Mouse (Mus musculus) granulocyte monocyte progenitor cell, adult 5-6 weeks (primary cell): ENCODE measurements around the gene Tha1. TPM values are rescaled to one million over a fixed set of nuclear protein-coding genes. Genes with fewer than 3 reads are reported as not detected.

ENCODE experiments used
- ATAC-seq: replicated peaks from 2 replicates; pipeline ENCODE4 v1.8.0; 2016; ENCODE audit warnings: mild to moderate bottlenecking, moderate TSS enrichment, inconsistent platforms; ENCODE audit not compliant: poor library complexity, severe bottlenecking
- total RNA-seq, 2 experiments: library from RNA; stranded (forward) in 1 of 2; stranded (reverse) in 1 of 2; fragments of 200-712, 200-1000 nt in 1 of 2; fragments of >200 nt in 1 of 2; fragmentation: Nextera tagmentation in 1 of 2; gene quantifications; 2 replicates each; pipeline ENCODE4 v1.2.3; 2014 to 2017

Gene Tha1
- total RNA-seq (2014; fragmentation: Nextera tagmentation) (1.2 and 6.5 TPM in 2 replicates), total RNA-seq (2017) (0.10 and 2.9 TPM in 2 replicates)

DNA sequence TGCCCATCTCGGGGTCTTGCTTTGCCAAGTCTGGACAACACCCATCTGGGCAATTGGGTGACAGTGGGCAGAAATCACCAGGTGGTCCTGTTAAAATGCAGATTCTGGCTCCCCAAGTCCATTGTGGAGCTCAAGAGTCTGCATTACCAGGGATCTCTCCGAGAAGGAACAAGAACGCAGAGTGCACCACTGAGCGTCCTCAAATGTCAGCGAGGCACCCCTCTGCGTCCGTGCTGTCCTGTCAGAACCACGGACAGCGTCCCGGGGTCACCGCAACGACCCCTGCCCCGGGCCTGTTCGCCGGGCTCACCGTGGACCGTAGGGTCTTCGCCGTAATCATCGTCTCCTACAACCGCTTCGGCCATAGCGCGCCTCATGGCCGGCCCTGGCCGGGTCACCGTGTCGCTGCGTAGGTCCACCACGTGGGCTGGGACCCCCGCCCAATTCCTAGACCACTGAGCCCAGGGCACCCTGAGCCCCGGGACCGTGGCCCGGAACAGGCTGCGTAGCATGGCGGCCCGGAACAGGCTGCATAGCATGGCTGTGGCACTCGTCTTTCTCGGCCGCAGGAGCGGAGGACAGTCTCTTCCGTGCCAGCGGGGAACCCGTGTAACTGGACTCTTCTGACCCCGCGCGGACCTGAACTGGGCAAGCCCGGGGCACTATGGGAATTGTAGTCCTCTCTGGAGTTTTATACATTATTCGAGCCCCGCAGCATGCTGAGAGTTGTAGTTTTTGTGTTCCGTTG lies at the start of gene Tha1:
TSS of gene Tha1 (minus strand) at position 621 of the 748 bp plus-strand sequence.
- peak; percentile 62 for ATAC-seq

DNA sequence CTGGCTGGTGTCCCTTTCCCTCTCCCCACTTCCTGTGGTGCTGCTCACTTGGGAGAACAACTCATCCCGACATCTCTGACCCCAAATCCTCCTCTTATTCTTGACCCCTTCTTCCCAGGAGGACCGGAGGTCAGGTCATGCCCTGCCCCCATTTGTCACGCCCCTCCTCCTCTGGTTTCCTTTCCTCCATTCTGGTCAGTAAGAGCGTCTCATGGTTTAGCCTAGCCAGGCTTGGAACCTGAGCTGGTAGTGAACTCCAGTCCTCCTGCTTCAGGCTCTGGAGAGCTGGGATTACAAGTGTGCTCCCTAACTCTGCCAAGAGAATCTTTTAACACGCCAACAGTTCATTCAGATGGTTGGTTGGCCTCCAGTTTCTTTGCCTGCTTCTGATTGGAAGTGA lies 45.9 kb upstream of the Tha1 start:
- no peak for ATAC-seq

GRCm38 (mm10) chr11:117918541-117918940 lies 45.3 kb upstream of the Tha1 start:
- no peak for ATAC-seq

DNA sequence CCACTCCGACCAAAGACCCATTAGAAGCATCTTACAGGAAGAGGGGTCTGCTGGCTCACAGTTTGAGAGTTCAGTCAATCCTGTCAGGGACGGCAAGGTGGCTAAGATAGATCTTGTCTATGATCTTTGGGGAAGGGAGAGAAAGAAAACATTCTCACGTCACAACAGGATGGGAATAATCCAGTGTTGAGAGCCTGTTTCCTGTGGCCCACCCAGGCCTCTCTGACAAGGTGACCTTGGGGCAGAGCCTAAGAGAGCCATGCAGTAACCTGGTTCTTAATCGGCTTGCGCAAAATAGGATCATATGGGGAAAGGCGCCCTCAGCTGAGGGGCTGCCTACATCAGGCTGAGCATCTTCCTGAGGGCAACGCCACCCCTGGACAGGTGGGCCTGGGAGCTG lies 42.6 kb upstream of the Tha1 start:
- ATAC-seq = no peak

GRCm38 (mm10) chr11:117915341-117915740 lies 42.1 kb upstream of the Tha1 start:
- no peak for ATAC-seq

- no peak for ATAC-seq
Measured at GRCm38 (mm10) chr11:117914531-117914930, 41.2 kb upstream of the Tha1 start.

DNA sequence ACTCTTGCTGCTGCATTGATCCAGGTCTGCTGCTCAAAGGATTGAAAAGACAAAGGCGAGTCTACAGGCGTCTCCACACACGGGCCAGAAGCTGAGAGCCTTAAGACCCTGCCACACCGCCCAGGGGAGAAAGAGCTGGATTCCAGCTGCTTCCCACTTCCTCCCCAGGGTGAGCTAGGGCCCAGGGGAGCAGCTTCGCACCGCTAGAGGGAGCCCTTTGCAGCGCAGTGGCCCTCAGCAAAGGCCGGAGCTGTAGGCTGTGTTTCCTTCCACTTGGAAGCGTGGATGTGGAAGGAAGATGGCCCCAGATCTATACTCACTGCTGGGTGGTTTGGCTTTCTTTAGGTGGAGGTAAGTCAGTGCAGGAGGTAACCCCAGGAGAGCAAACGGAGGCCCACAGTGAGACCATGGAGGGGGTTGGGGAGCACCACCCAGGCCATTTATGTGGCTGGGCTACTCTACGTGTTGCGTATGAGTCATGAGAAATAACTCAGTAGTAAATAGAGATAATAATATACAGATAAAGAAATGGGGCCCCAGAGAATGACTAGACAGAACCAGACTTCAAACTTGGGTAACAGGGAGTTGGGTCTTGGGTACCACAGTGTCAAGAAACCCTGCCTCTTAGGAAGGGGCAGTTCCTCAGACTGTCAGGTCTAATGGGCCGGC lies 39.5 kb upstream of the Tha1 start:
- peak; percentile 85 for ATAC-seq

- ATAC-seq = peak; percentile 55; the same call in 1 of the 2 replicates
Measured at GRCm38 (mm10) chr11:117909337-117909736, 36.1 kb upstream of the Tha1 start.

DNA sequence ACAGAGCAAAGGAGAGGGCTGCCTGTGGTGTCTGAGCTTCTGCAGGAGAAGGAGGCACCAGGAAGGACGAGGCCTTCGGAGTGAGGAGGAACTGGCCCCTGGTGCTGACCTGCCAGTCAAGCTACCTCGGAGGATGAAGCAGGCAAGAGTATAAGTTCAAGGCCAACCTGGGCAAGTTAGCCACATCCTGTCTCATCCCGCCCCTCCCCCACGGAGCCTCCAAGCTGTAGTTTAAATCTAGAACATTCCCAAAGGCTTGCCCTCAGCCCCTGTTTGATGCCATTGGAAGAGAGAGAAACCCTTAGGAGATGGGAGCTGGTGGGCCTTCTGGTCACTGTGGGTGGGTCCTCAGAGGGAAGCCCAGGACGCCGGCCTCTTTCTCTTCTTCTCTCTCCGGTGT lies 31.2 kb upstream of the Tha1 start:
- ATAC-seq = no peak

- no peak for ATAC-seq
Measured at GRCm38 (mm10) chr11:117902282-117902681, 29.0 kb upstream of the Tha1 start.

GRCm38 (mm10) chr11:117896533-117896932 lies 23.3 kb upstream of the Tha1 start:
- ATAC-seq = no peak

DNA sequence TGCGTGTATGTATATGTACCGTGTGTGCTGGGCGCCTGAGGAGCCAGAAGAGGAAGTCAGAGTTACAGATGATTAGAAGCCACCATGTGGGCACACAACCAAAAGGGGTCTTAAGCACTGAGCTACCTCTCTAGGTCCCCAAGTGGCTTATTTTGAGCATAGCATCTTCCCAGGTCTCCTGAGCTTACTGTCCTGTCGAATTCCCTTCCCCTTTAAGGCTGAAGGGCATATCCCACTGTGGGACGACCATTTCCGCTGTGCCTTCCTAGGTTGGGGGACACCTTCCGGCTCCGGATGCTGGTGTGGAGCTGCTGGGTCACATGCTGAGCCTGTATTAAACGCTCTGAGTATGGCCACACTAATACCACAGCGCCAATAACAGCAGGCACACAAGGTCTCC lies 21.4 kb upstream of the Tha1 start:
- peak; percentile 45 for ATAC-seq

DNA sequence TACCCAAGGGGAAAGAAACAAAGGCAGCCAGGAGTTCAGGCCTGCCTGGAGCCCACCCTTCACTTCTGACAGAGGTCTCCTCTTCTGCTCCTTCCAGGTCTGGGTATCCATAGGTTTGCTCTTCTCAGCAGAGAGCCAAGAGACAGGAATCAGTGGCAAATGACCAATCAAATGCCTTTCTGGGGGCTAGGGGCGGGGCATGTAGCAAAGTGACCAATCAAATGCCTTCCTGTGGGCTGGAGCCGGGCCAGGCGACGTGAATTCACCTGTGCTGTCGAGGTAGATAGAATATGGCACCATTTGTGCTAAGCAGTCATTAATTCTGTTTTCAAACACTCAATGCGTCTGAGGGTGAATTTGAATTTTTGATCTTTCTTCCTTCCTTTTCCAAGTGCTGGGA lies 18.9 kb upstream of the Tha1 start:
- no peak for ATAC-seq

GRCm38 (mm10) chr11:117891581-117892175 lies 18.4 kb upstream of the Tha1 start:
- ATAC-seq = 0 out of 2 replicates have a peak, but pooled peaks have one; percentile 16

DNA sequence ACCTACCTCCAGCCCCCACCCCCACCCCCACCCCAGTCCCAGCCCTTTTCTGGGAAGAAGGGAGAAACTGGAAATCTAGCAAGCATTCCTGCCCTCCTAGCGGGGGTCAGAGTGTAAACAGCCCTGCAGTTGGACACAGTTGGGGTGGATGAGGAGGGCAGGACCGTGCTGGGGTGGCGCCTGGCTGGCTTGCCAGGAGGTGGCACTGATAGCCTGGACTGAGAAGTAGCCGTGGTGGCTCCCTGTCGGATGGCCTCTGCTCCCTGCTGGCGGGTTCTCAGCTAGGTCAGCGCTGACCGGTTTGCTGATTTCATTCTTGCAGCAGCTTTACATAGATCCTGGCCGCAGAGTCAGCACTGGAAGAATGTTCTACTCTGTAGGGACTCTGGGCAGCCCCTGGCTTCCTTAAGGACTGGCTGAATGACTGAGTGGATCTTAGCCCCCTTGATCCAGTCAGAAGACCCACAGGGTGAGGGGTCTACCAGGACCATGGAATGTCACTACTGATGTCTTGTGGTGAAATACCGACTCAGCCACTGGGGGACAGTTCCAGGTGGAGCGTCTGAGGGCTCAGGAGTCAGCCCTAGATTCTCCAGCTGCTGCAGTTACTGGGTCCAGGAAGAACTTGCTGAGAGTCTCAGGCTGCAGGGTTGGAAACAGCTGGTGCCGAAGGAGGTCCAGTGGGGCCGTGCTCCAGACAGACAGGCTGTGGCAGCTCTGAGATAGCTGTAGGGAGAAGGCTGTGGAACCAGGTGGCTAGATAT lies 17.4 kb upstream of the Tha1 start:
- ATAC-seq = no peak

DNA sequence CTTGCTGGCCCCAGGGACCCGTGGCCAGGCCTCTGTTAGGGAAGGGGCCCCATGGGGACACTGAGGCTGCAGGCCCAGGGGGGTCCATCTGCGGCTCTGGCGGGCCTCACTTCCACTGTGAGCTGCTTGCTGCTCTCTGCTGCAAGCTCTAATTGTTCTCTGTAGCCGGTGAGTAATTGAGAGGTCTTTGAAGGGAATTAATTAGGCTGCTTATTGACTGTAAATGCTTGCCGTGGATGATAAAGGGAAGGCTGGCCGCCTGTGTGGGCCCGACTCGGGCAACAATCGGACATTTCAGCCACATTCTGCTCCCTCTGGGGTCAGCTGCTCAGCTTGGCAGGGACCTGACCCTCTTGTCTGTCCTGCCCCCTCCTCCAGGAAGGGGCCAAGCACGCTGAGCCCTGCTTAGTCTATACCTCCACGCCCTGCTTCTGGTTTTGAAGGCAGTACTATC lies 16.6 kb upstream of the Tha1 start:
- ATAC-seq = no peak

DNA sequence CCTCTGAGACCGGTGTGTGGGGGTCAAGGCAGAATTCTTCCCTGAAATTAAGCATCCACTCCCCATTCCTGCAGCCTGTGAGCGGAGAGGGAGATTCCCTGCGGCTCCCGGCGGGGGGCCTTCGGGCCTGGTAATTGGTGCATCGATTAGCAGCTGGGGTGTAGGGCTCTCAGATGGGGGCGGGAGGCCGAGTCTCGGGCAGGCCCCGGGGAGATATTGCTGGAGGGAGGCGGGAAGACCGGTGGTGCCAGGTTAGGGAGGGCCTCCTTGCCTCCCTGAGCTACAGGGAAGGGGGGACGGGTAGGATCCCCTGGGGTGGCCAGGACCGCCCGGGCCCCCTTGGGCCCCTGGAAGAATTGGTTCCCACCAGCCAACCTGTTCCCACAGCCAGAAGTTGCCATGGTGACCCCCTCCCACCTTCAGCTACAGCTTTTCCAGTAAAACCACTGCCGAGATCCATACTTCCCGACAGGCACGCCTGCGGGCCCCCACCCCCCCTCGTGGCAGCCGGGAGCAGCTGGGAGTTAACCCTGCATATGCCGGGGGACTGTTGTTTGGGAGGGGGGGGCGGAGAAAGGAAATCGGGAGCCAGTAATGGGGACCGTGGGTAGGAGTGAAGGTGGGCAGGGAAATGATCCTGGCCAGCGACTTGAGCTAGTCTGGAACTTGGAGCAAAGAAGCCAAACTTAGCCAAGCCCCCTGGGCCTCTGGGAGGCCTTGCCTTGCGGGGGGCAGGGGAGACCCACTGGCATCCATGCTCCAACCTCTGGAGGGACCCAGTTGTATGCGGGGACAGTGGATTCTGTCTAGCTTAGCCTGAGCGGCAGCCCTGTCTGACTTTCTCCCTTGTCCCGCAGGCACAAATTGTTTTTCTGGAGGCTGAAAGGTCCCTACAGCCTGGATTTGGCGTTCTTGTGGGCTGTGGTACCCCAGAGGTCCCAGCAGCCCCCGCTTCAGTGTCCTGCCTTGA lies 15.9 kb upstream of the Tha1 start:
- no peak for ATAC-seq

GRCm38 (mm10) chr11:117888168-117888852 lies 15.0 kb upstream of the Tha1 start:
- ATAC-seq = no peak

DNA sequence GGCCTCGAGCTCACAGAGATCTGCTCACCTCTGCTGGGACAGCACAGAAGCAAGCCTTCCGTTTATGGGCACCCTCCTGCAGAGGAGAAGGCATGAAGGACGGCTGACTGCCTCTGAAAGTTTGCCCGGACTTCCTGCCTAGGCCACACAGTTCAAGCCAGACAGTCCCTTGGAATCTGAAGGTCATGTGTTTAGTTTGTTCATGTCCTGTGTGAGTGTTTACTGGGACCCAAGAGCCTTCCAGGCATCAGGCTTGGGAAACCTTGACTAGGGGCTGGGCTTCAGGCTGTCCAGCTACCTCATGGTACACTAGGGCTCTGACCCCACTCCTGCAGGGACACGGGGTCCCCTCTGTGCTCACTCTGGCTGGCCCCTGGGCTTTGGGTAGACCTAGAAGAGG lies 12.7 kb upstream of the Tha1 start:
- no peak for ATAC-seq
